Mouse (Mus musculus) spleen, embryonic (tissue): ENCODE data around the gene Esrrb.

Experiments
- CTCF ChIA-PET: fragments of 350-600 bp; sonication (Branson Sonifier 250); formaldehyde crosslinking; loops from one replicate; lab custom pipeline; 2022; lab: Charles Lee

Gene Esrrb

GRCm38 (mm10) chr12:86492822-86493221, 131.9 kb downstream of the Esrrb start:
- CTCF ChIA-PET = no interaction called here

GRCm38 (mm10) chr12:86497126-86497525, 136.2 kb downstream of the Esrrb start:
- CTCF ChIA-PET = interaction anchor here (0.6 kb wide), 1 partner anchor 15 kb away, joined by 5 read pairs; no protein-coding TSS in a partner anchor

DNA sequence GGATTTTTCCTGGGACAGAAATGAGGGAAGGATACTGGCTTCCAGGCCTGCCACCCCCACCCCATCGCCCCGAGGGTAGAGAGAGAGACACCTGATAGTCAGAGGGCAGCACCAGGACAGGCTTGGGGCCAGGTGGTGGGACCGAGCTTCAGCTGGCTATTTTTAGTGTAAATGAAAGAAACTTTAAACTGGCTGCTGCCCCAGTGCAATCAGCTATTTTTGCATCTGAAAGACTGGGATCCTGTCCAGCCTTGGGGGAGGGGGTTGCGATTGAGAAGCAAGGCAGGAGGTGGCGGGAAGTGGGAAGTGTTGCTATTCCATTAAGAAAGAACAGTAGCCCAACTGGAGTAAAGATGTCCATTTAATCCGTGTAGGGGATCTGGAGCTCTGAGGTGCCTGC, 137.8 kb downstream of the Esrrb start:
- CTCF ChIA-PET = no interaction called here

- CTCF ChIA-PET = no interaction called here
These were observed 140.8 kb downstream of the Esrrb start for GRCm38 (mm10) chr12:86501728-86502127.

DNA sequence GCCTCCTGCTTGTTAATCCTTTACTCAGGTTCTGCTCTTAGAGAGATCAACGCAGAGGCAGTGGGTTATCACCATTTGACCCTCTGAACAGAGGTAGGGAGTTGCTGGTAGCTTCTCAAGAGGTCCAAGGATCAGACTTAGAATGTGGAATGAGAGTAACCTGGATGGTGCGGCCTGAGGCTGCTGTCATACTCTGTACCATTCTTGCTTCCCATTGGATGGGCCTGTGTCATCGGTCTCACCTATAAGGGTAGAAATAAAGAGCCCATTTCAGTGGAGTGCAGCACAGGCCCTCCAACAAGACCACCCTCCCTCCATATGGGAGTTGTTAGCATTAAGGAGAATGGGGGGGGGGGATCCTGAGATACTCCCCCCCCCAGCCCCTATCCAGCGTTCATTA, 143.0 kb downstream of the Esrrb start:
- CTCF ChIA-PET = interaction anchor here (0.6 kb wide), 1 partner anchor 9 kb away, joined by 10 read pairs; no protein-coding TSS in a partner anchor

DNA sequence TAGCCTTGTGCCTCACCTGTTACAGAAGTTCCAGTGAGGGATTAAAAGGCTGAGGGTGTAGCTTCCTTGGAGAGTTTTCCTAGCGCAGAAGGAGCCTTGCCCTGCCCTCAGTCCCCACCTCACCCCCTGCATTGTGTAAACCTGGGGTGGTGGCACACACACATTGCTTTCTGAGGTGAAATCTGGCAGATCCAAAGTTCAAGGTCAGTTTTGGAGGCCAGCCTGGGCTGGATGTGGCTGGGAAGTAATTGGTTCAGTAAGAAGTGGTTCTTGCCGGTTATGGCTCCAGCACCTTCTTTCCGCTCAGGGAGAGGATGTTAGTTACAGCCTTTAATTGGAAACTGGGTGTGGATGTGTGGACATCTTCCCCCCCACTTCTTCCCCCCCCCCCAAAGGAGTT, 143.4 kb downstream of the Esrrb start:
- CTCF ChIA-PET = no interaction called here

DNA sequence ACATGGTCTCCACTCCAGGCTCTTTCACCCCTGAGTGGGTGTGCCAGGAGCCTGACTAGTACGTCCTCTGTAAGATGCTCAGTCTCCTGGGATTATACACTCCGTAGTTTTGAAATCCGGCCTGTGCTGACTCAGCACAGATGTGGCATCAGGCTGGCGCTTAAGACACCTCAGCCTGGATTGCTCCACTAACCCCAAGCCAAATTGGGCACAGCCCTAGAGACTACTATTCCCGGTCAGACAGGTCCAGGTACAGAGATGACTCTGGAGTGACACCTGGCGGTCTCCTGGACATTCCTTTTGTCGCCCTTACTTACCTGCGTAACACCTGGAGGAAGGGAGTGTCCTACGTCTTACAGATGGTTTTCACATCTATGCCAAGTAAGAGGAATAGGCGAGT, 146.8 kb downstream of the Esrrb start:
- CTCF ChIA-PET = interaction anchor here (0.6 kb wide), 1 partner anchor 1267 kb away, joined by 3 read pairs; no protein-coding TSS in a partner anchor

DNA sequence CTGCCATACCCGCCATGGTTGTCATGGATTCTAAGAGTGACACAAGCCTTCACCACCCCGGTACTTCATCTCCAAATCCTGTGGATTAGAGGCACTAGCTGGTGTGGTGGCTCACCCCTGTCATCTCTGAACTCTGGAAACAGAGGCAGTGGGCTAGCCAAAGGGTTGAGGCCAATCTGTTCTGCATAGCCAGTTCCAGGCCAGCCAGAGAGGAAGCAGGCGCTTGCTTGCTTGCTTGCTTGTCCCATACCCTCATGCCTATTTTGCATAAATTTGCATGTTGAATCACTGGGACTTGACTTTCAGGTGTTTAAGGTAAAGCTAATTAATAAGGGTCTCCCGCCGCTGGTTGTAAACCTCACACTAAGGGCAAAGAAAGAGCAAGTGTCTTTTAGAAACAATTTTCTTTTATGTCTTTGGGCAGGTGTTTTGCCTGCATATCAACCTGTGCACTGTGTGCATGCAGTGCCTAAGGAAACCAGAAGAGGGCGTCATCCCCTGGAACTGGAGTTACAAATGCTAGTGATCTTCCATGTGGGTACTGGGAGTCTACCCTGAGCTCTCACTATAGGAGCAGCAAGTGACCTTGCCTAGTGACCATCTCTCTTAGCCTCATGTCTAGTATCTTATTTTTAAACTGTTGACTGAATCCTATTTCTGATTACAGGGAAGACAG, 147.5 kb downstream of the Esrrb start:
- CTCF ChIA-PET = no interaction called here

GRCm38 (mm10) chr12:86509295-86510279, 148.7 kb downstream of the Esrrb start:
- CTCF ChIA-PET = no interaction called here

- CTCF ChIA-PET = interaction anchor here (0.7 kb wide), 1 partner anchor 15 kb away, joined by 5 read pairs; no protein-coding TSS in a partner anchor
These were observed 151.4 kb downstream of the Esrrb start for GRCm38 (mm10) chr12:86512335-86512734.

DNA sequence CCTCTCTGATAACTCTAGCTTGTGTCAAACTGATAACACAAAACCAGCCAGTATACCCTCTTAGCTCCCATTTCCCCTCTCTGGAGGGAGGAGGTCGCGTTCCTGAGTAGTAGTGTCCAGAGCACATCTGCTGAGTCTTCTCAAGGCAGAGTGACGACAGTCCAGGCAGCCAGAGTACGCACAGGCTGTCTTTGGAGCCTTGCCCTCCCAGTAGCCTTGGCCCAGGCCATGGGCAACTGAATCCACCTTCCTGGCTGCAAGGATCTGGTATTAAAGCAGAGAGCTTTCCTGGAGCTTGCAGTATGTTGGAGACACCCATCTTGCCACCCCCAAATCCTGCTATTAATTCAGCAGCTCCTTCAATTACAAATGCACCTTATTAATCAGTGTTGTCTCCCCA, 152.7 kb downstream of the Esrrb start:
- CTCF ChIA-PET = no interaction called here

DNA sequence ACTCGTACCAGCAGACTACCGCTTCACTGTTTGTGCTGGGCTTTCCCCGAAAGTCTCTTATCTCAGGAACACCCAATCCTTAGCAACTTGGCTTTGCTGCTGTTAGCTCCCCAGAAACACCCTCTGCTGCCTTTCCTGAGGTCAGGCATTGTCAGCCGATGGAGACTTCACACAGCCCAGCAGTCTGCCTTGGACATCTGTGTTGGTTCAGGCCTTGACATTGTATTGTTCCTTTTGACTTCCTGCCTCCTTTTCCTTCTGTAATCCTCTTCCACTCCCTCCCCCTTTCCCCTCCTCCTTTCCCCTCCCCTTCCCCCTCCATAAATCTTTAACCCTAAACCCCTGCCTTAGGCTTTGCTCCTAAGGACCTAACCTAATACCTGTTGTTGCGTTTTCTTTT, 155.7 kb downstream of the Esrrb start:
- CTCF ChIA-PET = no interaction called here

GRCm38 (mm10) chr12:86517721-86518120, 156.8 kb downstream of the Esrrb start:
- CTCF ChIA-PET = no interaction called here

- CTCF ChIA-PET = no interaction called here
These were observed 157.8 kb downstream of the Esrrb start for GRCm38 (mm10) chr12:86518746-86519145.

GRCm38 (mm10) chr12:86534283-86534682, 173.4 kb downstream of the Esrrb start:
- CTCF ChIA-PET = interaction anchor here (0.7 kb wide), 1 partner anchor 11 kb away, joined by 3 read pairs; no protein-coding TSS in a partner anchor

GRCm38 (mm10) chr12:86537799-86538198, 176.9 kb downstream of the Esrrb start:
- CTCF ChIA-PET = no interaction called here

- CTCF ChIA-PET = no interaction called here
These were observed 177.8 kb downstream of the Esrrb start for GRCm38 (mm10) chr12:86538711-86539110.

DNA sequence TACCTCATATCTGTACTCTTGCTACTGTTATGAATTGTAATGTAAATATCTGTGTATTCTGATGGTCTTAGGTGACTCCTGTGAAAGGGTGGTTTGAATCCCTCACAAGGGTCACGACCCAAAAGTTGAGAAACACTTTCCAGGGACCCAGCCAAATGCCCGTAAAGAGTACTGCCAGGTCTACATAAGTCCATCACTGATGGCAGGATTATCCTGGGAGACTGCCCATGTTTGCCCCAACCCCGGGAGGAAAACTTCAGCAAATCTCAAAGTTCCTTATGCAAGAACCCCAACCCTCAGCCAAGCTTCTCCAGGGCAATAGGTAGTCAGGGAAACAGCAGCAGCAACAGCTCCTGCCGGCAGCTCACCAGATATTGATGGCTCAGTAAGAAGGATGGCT, 178.6 kb downstream of the Esrrb start:
- CTCF ChIA-PET = no interaction called here

DNA sequence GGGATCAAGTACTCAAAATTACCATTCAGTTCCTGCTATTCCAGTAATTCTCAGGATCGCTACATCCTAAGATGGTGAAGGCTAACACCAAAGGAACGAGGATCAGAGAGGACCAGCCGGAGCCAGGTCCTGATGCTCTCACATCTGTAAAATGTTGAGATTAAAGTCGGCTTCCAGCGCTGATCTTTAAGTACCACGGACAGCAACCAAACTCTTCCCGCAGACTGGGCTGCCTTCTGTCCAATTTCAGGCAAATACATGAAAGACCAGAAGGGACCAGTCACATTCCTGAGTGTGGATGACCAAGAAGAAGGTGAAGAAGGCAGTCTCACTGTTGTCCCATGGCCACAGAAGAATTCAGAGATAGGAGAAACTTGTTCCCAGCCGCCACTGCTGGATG, 186.9 kb downstream of the Esrrb start:
- CTCF ChIA-PET = no interaction called here

DNA sequence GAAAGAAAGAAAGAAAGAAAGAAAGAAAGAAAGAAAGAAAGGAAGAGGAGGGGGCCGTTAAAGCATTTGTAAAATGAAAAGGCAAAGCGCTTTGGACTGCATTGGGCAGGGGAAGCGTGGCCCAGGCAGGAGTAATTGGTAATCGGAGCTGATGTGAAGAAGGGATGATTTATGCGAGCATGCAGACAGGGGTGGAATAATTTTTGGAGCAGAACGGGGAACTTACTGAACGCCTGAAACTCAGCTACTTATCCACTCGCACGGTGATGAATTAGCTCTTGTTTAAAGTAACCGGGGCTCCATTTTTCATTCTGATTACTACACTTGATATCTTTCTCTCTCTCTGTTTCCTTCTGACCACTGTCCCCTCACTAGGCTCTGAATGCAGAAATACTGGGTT, 192.1 kb downstream of the Esrrb start:
- CTCF ChIA-PET = no interaction called here

DNA sequence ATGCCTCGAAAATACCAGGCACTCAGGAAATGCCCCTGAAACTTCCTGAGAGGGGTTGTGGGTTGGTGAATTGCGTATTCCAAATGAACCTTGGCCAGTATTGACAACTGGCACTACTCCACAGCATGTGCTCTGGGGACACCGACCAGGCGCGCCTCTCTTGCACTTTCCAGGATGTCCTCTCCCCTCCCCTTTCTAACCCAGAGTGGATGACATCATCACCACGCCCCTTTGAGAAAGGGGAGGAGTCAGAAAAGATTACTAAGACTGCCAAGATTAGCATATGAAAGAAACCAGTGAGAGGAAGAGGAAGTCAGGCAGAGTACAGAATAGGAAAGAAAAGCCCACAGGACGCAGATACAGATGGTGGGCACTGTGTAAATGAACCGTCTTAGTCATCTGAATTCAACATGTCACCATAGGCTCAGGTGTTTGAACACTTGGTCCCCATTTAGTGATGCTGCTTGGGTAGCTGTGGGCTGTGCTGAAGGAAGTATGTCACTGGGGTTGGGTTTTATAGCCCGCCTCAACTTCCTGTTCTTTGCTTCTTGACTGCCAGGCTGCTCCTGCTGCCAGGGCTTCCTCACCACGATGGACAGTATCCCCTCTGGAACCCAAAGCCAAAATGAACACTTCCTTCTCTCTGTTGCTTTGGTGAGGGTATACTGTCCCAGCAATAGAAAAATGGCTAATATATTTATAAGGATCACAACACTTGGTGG, 196.0 kb downstream of the Esrrb start:
- CTCF ChIA-PET = no interaction called here

GRCm38 (mm10) chr12:86558889-86559288, 198.0 kb downstream of the Esrrb start:
- CTCF ChIA-PET = no interaction called here
